Mouse (Mus musculus): Measurements from ENCODE around the gene Ano5. TPM values are rescaled to one million over a fixed set of nuclear protein-coding genes. Genes with fewer than 3 reads are reported as not detected.

Gene Ano5
- total RNA-seq, 1 experiment from 2014 or later: not detected

- no peak for ATAC-seq (replicated peaks in 1 of 2; ENCODE audit: insufficient read depth in 1 of 2, low FRiP score in 2 of 2, low TSS enrichment in 1 of 2, low read depth in 1 of 2, poor library complexity in 2 of 2, severe bottlenecking in 2 of 2)
Observed at GRCm38 (mm10) chr7:51626451-51627000, 115.7 kb downstream of the Ano5 start.

- ATAC-seq (replicated peaks in 1 of 2; ENCODE audit: insufficient read depth in 1 of 2, low FRiP score in 2 of 2, low TSS enrichment in 1 of 2, low read depth in 1 of 2, poor library complexity in 2 of 2, severe bottlenecking in 2 of 2): 0 out of 4 replicates have a peak, but pooled peaks of 1 of the 2 experiments have one; percentile 17
Observed at GRCm38 (mm10) chr7:51627001-51627631, 116.3 kb downstream of the Ano5 start.

GRCm38 (mm10) chr7:51627666-51628065 lies 116.8 kb downstream of the Ano5 start:
- ATAC-seq (replicated peaks in 1 of 2; ENCODE audit: insufficient read depth in 1 of 2, low FRiP score in 2 of 2, low TSS enrichment in 1 of 2, low read depth in 1 of 2, poor library complexity in 2 of 2, severe bottlenecking in 2 of 2): no peak

GRCm38 (mm10) chr7:51628349-51628748 lies 117.5 kb downstream of the Ano5 start:
- no peak for ATAC-seq (replicated peaks in 1 of 2; ENCODE audit: insufficient read depth in 1 of 2, low FRiP score in 2 of 2, low TSS enrichment in 1 of 2, low read depth in 1 of 2, poor library complexity in 2 of 2, severe bottlenecking in 2 of 2)

DNA sequence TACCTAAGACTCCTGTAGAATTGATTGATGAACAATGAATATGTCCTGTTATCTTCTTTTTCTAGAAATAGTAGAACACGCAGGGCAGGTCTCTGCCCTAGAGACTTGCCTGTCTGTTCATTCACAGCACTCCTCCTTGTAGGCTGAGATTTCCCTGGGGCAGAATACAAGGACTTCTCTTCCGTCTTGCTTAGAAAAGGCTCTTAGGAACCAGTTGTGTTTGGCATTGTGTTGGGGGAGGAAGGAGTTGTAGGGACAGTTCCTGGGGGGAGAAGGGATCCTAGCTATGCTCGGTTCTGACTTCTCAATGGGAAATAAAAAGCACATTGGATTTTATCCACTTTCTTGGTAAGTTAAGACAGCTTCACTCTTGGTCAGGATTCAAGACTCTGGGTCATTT lies 118.4 kb downstream of the Ano5 start:
- ATAC-seq (replicated peaks in 1 of 2; ENCODE audit: insufficient read depth in 1 of 2, low FRiP score in 2 of 2, low TSS enrichment in 1 of 2, low read depth in 1 of 2, poor library complexity in 2 of 2, severe bottlenecking in 2 of 2): no peak

GRCm38 (mm10) chr7:51631171-51631570 lies 120.3 kb downstream of the Ano5 start:
- ATAC-seq (replicated peaks in 1 of 2; ENCODE audit: insufficient read depth in 1 of 2, low FRiP score in 2 of 2, low TSS enrichment in 1 of 2, low read depth in 1 of 2, poor library complexity in 2 of 2, severe bottlenecking in 2 of 2): no peak

DNA sequence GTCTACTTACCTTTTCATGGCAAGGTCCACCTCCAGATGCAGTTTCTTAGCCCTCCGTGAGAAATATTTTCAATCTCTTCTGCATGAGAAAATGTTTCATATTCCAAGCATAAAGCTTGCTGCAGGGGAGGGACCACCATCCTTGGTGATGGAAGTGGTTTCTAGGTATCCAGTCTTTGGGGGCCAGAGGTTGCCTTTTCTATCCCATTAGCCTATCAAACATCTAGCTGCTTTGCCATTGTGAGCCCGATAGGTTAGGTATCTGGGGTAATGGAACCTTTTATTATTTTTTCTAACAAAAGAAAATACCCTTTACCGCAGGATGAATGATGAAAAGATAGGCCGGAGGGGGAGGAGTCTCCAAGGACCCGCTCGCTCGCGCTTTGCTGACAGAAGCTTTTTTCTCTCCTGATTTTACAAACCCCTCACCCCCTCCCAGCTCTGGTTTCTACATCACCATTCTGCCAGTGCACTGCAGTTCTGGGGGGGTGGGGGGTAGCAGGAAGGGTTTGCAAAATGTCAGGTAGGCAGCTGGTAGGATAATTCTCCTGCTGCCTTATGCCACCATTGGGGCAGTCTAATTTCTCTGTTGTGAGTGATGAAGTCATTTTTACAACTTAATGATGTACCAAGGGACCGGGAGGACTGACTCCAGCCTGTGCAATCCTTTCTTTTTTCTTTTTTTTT lies 121.9 kb downstream of the Ano5 start:
- no peak for ATAC-seq (replicated peaks in 1 of 2; ENCODE audit: insufficient read depth in 1 of 2, low FRiP score in 2 of 2, low TSS enrichment in 1 of 2, low read depth in 1 of 2, poor library complexity in 2 of 2, severe bottlenecking in 2 of 2)

DNA sequence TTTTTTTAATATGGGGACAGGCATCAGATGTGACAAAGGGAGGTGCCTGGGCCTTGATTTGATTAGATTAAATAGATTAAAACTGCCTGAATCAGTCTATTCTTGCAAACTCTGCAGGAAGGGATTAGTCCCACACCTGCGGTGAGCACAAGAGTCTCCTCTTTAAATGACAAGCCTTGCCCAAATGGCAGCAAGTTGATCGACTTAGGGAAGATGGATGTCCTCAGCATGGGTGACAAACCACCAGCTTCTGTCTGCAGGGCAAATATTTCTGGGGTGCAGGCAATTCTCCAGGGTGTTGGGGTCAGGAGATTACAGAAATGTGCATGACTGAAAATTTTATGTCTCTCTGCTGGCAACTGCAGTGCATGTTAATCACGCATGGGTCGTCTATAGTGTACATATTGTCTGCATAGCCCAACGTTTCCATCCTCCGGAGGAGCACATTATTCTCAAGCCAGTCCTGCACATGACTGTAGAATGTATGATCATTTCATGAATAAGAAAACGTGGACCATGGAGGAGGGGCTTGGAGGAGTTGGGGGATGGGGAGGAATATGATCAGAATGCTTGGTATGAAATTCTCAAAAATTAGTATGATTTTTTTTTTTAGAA lies 122.5 kb downstream of the Ano5 start:
- no peak for ATAC-seq (replicated peaks in 1 of 2; ENCODE audit: insufficient read depth in 1 of 2, low FRiP score in 2 of 2, low TSS enrichment in 1 of 2, low read depth in 1 of 2, poor library complexity in 2 of 2, severe bottlenecking in 2 of 2)

Other genes with a start within 250 kb of the Ano5 start
- gene Slc17a6, start 111.0 kb downstream of the Ano5 start, total RNA-seq (2017): not detected in 2 replicates

Data from hematopoietic stem cell, adult 5-6 weeks (primary cell).